8 mouse cellular contexts compared by ENCODE assay signal in genomic region chr8:70072441-70073069, GRCm38 (mm10). TPM values are rescaled to one million over a fixed set of nuclear protein-coding genes. Genes with fewer than 3 reads are reported as not detected.
DNase-seq lines count a peak whose midpoint lies in the region; ATAC-seq lines count a peak whose summit lies in the region.

Gene Tm6sf2, plus strand, starts transcription at chr8:70072924.

- peak; percentile 70 for DNase-seq in ZHBTc4 (ENCODE audit: low read depth, low spot score)
- DNase-seq in embryo, embryonic 9.5 days (ENCODE audit: extremely low spot score) = peak; percentile 36
- no peak for DNase-seq in cerebellum, adult 18-20 months

- peaks cover 25% of the 10 kb centered on the region for H3K4me1 ChIP-seq in heart, embryonic 13.5 days
- H3K4me1 ChIP-seq in kidney, embryonic 14.5 days (ENCODE audit: control insufficient read depth, insufficient read depth, low read length) = peaks cover 7% of the 10 kb centered on the region; the same call in 1 of the 2 replicates
- H3K4me1 ChIP-seq in lung, embryonic 16.5 days (replicated peaks; ENCODE audit: control insufficient read depth, insufficient read depth, low read length) = peaks cover 9% of the 10 kb centered on the region
- H3K4me1 ChIP-seq in stomach, embryonic 14.5 days (ENCODE audit: control insufficient read depth, insufficient read depth, low read length) = 0 out of 2 replicates have a peak, but pooled peaks cover 4% of the 10 kb centered on the region

- no peak for ATAC-seq in heart, embryonic 13.5 days (ENCODE audit: extremely low read depth, insufficient number of reproducible peaks, low FRiP score, low TSS enrichment)
- peak; percentile 63 for ATAC-seq in kidney, embryonic 14.5 days (ENCODE audit: low FRiP score, low TSS enrichment)
- peak; percentile 83 for ATAC-seq in lung, embryonic 16.5 days (ENCODE audit: low read depth)
- ATAC-seq in stomach, embryonic 14.5 days (ENCODE audit: insufficient number of reproducible peaks, insufficient read depth, low FRiP score, low read depth) = peak; percentile 84
- no peak for ATAC-seq in frontal cortex, adult (ENCODE audit: low TSS enrichment)

- H3K9me3 ChIP-seq in heart, embryonic 13.5 days = no peaks in the 10 kb centered on the region
- H3K9me3 ChIP-seq in kidney, embryonic 14.5 days (ENCODE audit: control insufficient read depth, low read length) = no peaks in the 10 kb centered on the region
- H3K9me3 ChIP-seq in lung, embryonic 16.5 days (ENCODE audit: control insufficient read depth, low read length) = no peaks in the 10 kb centered on the region
- no peaks in the 10 kb centered on the region for H3K9me3 ChIP-seq in stomach, embryonic 14.5 days (ENCODE audit: control insufficient read depth, low read depth, low read length)

- WGBS in heart, embryonic 13.5 days = 7% methylated on average over 25 of the region's 27 CpGs
- 8% methylated on average over 24 of the region's 27 CpGs for WGBS in kidney, embryonic 14.5 days
- WGBS in lung, embryonic 16.5 days = 11% methylated on average over 21 of the region's 27 CpGs
- 15% methylated on average over 22 of the region's 27 CpGs for WGBS in stomach, embryonic 14.5 days

- H3K9ac ChIP-seq in heart, embryonic 13.5 days = peak within 1 kb of the TSS; percentile 72
- H3K9ac ChIP-seq in kidney, embryonic 14.5 days (ENCODE audit: low read depth, low read length) = peak within 1 kb of the TSS; percentile 40; the same call in 1 of the 2 replicates
- peak within 1 kb of the TSS; percentile 43; the same call in 1 of the 2 replicates for H3K9ac ChIP-seq in lung, embryonic 16.5 days (ENCODE audit: low read length)
- H3K9ac ChIP-seq in stomach, embryonic 14.5 days (replicated peaks; ENCODE audit: low read depth, low read length) = no peak within 1 kb of the TSS

- no peaks in the 10 kb centered on the region for H3K27me3 ChIP-seq in heart, embryonic 13.5 days (replicated peaks)
- H3K27me3 ChIP-seq in kidney, embryonic 14.5 days (ENCODE audit: control insufficient read depth, insufficient read depth, low read length) = no peaks in the 10 kb centered on the region
- no peaks in the 10 kb centered on the region for H3K27me3 ChIP-seq in lung, embryonic 16.5 days (ENCODE audit: control insufficient read depth, insufficient read depth, low read depth, low read length)
- H3K27me3 ChIP-seq in stomach, embryonic 14.5 days (ENCODE audit: control insufficient read depth, insufficient read depth, low read length) = no peaks in the 10 kb centered on the region

- peak within 1 kb of the TSS; percentile 46 for H3K4me3 ChIP-seq in heart, embryonic 13.5 days
- H3K4me3 ChIP-seq in kidney, embryonic 14.5 days (ENCODE audit: low read length) = peak within 1 kb of the TSS; percentile 22
- H3K4me3 ChIP-seq in lung, embryonic 16.5 days (ENCODE audit: low read length) = peak within 1 kb of the TSS; percentile 38
- peak within 1 kb of the TSS; percentile 16; the same call in 1 of the 2 replicates for H3K4me3 ChIP-seq in stomach, embryonic 14.5 days (ENCODE audit: low read depth, low read length)

- H3K27ac ChIP-seq in heart, embryonic 13.5 days (replicated peaks) = peak within 1 kb of the TSS; percentile 1; the same call in 1 of the 2 replicates
- no peak within 1 kb of the TSS for H3K27ac ChIP-seq in kidney, embryonic 14.5 days (ENCODE audit: low read depth, low read length)
- H3K27ac ChIP-seq in lung, embryonic 16.5 days (ENCODE audit: low read length) = peak within 1 kb of the TSS; percentile 39
- no peak within 1 kb of the TSS; the same call in 1 of the 2 replicates for H3K27ac ChIP-seq in stomach, embryonic 14.5 days (ENCODE audit: low read length)

- peaks cover 45% of the 10 kb centered on the region for H3K36me3 ChIP-seq in heart, embryonic 13.5 days
- peaks cover 29% of the 10 kb centered on the region for H3K36me3 ChIP-seq in kidney, embryonic 14.5 days (ENCODE audit: control insufficient read depth, insufficient read depth, low read length)
- H3K36me3 ChIP-seq in lung, embryonic 16.5 days (ENCODE audit: control insufficient read depth, insufficient read depth, low read length) = peaks cover 21% of the 10 kb centered on the region
- H3K36me3 ChIP-seq in stomach, embryonic 14.5 days (ENCODE audit: control insufficient read depth, insufficient read depth, low read length) = peaks cover 28% of the 10 kb centered on the region

- peak within 1 kb of the TSS; percentile 78 for H3K4me2 ChIP-seq in heart, embryonic 13.5 days
- H3K4me2 ChIP-seq in kidney, embryonic 14.5 days (replicated peaks; ENCODE audit: low read depth, low read length) = peak within 1 kb of the TSS; percentile 45
- peak within 1 kb of the TSS; percentile 63 for H3K4me2 ChIP-seq in lung, embryonic 16.5 days (ENCODE audit: low read depth, low read length)
- H3K4me2 ChIP-seq in stomach, embryonic 14.5 days (replicated peaks; ENCODE audit: low read depth, low read length) = peak within 1 kb of the TSS; percentile 50

RNA-seq across cellular contexts. Expression of gene Tm6sf2, which starts in this region (rescaled TPM):
- 1.1 and 1.6 TPM in 2 replicates for polyA plus RNA-seq in heart, embryonic 13.5 days (2015; fragmentation: Nextera tagmentation; extraction: Ambion mirVana)
- polyA plus RNA-seq in kidney, embryonic 14.5 days (2014; fragmentation: Nextera tagmentation; extraction: Ambion mirVana) = 0.55 and 0.89 TPM in 2 replicates
- 0.94 and 1.2 TPM in 2 replicates for polyA plus RNA-seq in lung, embryonic 16.5 days (2015; fragmentation: Nextera tagmentation; extraction: Ambion mirVana)
- polyA plus RNA-seq in stomach, embryonic 14.5 days (2014; fragmentation: Nextera tagmentation; extraction: Ambion mirVana) = 0.70 and 2.0 TPM in 2 replicates

Comparison
In these comparisons a context has a peak if more than half of its experiments do, and no peak if none do; other contexts are left out.
1. Peak in ATAC-seq, H3K4me3 ChIP-seq, H3K9ac ChIP-seq and H3K4me2 ChIP-seq in kidney, embryonic 14.5 days; RNA of the gene not detected or under 1 TPM.
2. DNase-seq: peak in ZHBTc4 (single experiment) and embryo, embryonic 9.5 days (single experiment); none in cerebellum, adult 18-20 months (0 of 2).
3. ATAC-seq: peak in lung, embryonic 16.5 days (single experiment) and stomach, embryonic 14.5 days (single experiment); none in heart, embryonic 13.5 days (single experiment) and frontal cortex, adult (single experiment).
4. H3K27ac ChIP-seq: peak in heart, embryonic 13.5 days (single experiment) and lung, embryonic 16.5 days (single experiment); none in kidney, embryonic 14.5 days (single experiment) and stomach, embryonic 14.5 days (single experiment).
5. Peak in every context shown above with its lines, with median percentiles within 50 percentile points of each other: H3K4me2 ChIP-seq and H3K4me3 ChIP-seq.